Mouse (Mus musculus) megakaryocyte, embryonic 14.5 days (primary cell): Measurements from ENCODE around the gene Mcm10. TPM values are rescaled to one million over a fixed set of nuclear protein-coding genes. Genes with fewer than 3 reads are reported as not detected.

ENCODE experiments used
- H3K27me3 ChIP-seq: replicated peaks from 2 replicates; pipeline ENCODE3; 2012; ENCODE audit warnings: inconsistent platforms
- H3K36me3 ChIP-seq: replicated peaks from 2 replicates; pipeline ENCODE3; 2012; ENCODE audit warnings: low read length, inconsistent platforms, mixed read lengths
- H3K4me1 ChIP-seq: 2 replicates; pipeline ENCODE4 v1.6.1; 2012; ENCODE audit warnings: inconsistent platforms
- H3K4me3 ChIP-seq: replicated peaks from 2 replicates; pipeline ENCODE3; 2012; ENCODE audit warnings: moderate library complexity, mild to moderate bottlenecking, inconsistent platforms
- H3K9me3 ChIP-seq: 2 replicates; pipeline ENCODE4 v1.6.1; 2012; ENCODE audit warnings: inconsistent platforms
- FLI1 ChIP-seq: IDR thresholded peaks from 2 replicates; pipeline ENCODE4 v1.6.1; 2012; ENCODE audit warnings: low read length, inconsistent platforms, mixed read lengths
- GATA1 ChIP-seq: IDR thresholded peaks from 3 replicates; pipeline ENCODE4 v1.6.1; 2012; ENCODE audit warnings: mixed read lengths, low read length, inconsistent platforms, borderline replicate concordance
- polyA plus RNA-seq: library from polyadenylated mRNA; stranded (reverse); fragments of >175 nt; gene quantifications from 2 replicates; pipeline ENCODE4 v1.2.3, GENCODE M21; 2012; ENCODE audit warnings: low replicate concordance; ENCODE audit not compliant: insufficient read depth

The Mcm10 gene
- polyA plus RNA-seq, 1 experiment = 6.6 TPM

DNA sequence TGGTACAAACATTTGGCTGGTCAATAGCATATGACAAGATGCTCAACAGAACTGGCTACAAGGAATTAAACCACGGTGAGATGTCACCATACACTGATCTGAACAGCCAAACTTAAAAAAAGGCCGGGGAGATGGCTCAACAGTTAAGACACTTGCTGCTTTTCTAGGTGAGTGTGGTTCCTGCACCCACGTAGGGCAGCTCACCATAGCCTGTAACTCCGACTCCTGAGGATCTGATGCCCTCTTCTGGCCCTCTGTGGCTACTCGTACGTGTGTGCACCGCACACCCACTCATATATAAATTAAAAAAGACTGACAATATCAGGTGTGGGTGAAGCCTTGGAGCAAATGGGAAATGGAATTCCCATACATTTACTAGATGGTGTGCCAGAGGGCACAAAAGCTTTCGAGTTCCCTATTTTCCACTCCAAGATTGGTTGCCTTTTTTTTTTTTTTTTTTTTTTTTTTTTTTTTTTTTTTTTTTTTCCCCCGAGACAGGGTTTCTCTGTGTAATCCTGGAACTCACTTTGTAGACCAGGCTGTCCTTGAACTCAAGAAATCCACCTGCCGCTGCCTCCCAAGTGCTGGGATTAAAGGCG is 23.7 kb downstream of the Mcm10 start:
- no peaks in the 10 kb centered on the region for H3K9me3 ChIP-seq
- no peak overlapping the region for H3K4me3 ChIP-seq
- peaks cover 43% of the 10 kb centered on the region for H3K36me3 ChIP-seq
- H3K27me3 ChIP-seq = no peaks in the 10 kb centered on the region
- H3K4me1 ChIP-seq = no peaks in the 10 kb centered on the region
- no peak for TF ChIP-seq FLI1
- no peak for TF ChIP-seq GATA1

DNA sequence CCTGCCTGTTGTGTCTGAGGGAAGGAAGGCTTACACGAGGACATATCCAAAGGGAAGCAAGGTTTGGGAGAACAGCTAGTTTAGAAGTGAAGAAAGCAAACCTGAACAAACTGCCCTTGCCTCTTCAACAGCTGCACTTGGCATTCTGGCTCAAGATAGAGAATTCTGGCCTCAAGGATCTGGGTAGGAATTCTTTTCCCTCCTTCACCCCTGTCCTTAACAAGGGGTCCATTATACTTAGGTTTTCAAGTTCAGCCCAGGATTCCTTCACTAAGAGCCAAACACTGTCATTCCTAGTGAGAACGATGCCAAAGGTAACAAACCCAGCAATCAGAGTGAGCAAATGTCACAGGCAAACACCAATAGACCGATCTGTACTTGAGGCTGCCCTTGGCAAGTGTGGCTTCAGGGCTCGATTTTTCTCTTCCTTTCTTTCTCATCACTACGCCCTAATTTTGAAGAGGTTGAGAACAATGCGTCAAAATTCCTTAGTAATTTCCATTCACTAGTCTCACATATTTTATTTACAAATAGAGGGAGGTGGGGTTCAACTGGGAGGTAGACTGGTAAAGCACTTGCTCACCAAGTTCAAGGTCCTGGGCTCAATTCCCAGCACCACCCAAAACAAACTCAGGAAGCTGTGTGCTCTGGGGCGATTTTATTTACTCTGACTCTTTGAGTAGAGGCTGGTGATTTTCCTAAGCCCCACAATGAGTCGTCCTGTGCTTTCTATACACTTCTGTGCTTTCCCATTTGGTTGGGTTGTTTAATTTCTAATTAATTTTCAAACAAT is 25.0 kb downstream of the Mcm10 start:
- TF ChIP-seq FLI1 = no peak
- no peak for TF ChIP-seq GATA1
- Histone ChIP-seq H3K27me3 (no peaks in the 10 kb centered on the region), H3K36me3 (peaks cover 29% of the 10 kb centered on the region), H3K9me3 (no peaks in the 10 kb centered on the region), H3K4me3 (no peak overlapping the region), H3K4me1 (no peaks in the 10 kb centered on the region)

GRCm38 (mm10) chr2:4986798-4987197 is 25.8 kb downstream of the Mcm10 start:
- H3K36me3 ChIP-seq = peaks cover 22% of the 10 kb centered on the region
- no peak for TF ChIP-seq FLI1
- no peak for TF ChIP-seq GATA1
- H3K9me3 ChIP-seq = no peaks in the 10 kb centered on the region
- H3K4me1 ChIP-seq = no peaks in the 10 kb centered on the region
- no peak overlapping the region for H3K4me3 ChIP-seq
- H3K27me3 ChIP-seq = peaks cover 1% of the 10 kb centered on the region

GRCm38 (mm10) chr2:4985000-4985399 is 27.6 kb downstream of the Mcm10 start:
- TF ChIP-seq GATA1 (no peak), FLI1 (no peak)
- Histone ChIP-seq H3K36me3 (peaks cover 5% of the 10 kb centered on the region), H3K4me1 (no peaks in the 10 kb centered on the region), H3K27me3 (peaks cover 10% of the 10 kb centered on the region), H3K4me3 (no peak overlapping the region), H3K9me3 (no peaks in the 10 kb centered on the region)

- Histone ChIP-seq H3K9me3 (no peaks in the 10 kb centered on the region), H3K27me3 (peaks cover 14% of the 10 kb centered on the region), H3K4me3 (no peak overlapping the region), H3K36me3 (no peaks in the 10 kb centered on the region), H3K4me1 (no peaks in the 10 kb centered on the region)
- TF ChIP-seq GATA1 (no peak), FLI1 (no peak)
Observed at GRCm38 (mm10) chr2:4983987-4984386, 28.6 kb downstream of the Mcm10 start.

GRCm38 (mm10) chr2:4978091-4978490 is 34.5 kb downstream of the Mcm10 start:
- no peaks in the 10 kb centered on the region for H3K36me3 ChIP-seq
- H3K4me3 ChIP-seq = no peak overlapping the region
- no peaks in the 10 kb centered on the region for H3K9me3 ChIP-seq
- H3K27me3 ChIP-seq = peaks cover 28% of the 10 kb centered on the region
- TF ChIP-seq FLI1 = no peak
- no peak for TF ChIP-seq GATA1
- H3K4me1 ChIP-seq = peaks cover 6% of the 10 kb centered on the region

- peaks cover 23% of the 10 kb centered on the region for H3K27me3 ChIP-seq
- TF ChIP-seq FLI1 (no peak), GATA1 (no peak)
- H3K36me3 ChIP-seq = no peaks in the 10 kb centered on the region
- H3K9me3 ChIP-seq = no peaks in the 10 kb centered on the region
- no peak within 1 kb of the TSS for H3K4me3 ChIP-seq
- peaks cover 6% of the 10 kb centered on the region for H3K4me1 ChIP-seq
Observed at GRCm38 (mm10) chr2:4975807-4976206, 36.8 kb downstream of the Mcm10 start, which contains the start of gene Ucma. TSS of gene Ucma (plus strand) at chr2:4976122.

- peaks cover 7% of the 10 kb centered on the region for H3K27me3 ChIP-seq
Observed at GRCm38 (mm10) chr2:4969083-4969482, 43.5 kb downstream of the Mcm10 start.

GRCm38 (mm10) chr2:4967806-4968205 is 44.8 kb downstream of the Mcm10 start:
- H3K36me3 ChIP-seq = no peaks in the 10 kb centered on the region
- no peak overlapping the region for H3K4me3 ChIP-seq
- TF ChIP-seq GATA1 (no peak), FLI1 (no peak)
- H3K9me3 ChIP-seq = no peaks in the 10 kb centered on the region
- H3K27me3 ChIP-seq = peaks cover 5% of the 10 kb centered on the region
- no peaks in the 10 kb centered on the region for H3K4me1 ChIP-seq

More at GRCm38 (mm10) chr2:4969083-4969482, 43.5 kb downstream of the Mcm10 start:
- Histone ChIP-seq H3K4me3 (no peak overlapping the region), H3K36me3 (no peaks in the 10 kb centered on the region), H3K9me3 (no peaks in the 10 kb centered on the region), H3K4me1 (no peaks in the 10 kb centered on the region)
- TF ChIP-seq GATA1 = no peak
- TF ChIP-seq FLI1 = no peak

DNA sequence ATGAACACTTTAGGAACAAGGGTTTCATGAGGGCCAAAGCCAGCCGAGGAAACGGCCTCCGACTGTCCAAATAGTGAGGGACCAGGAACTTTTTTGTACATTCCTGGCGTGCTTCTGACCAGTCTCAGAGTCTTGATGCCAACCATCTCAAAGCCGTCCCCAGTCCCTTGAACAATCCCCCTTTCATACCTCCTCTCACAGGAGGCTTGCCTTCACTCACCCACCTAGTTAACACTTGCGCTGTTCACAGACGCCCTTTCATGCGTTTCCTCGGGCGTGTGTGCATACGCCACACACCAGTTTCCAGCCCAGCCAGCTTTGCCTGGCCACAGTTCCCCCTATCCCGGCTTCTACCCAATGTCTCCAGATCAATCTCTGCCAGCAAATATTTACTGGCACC is 54.6 kb downstream of the Mcm10 start:
- Histone ChIP-seq H3K9me3 (no peaks in the 10 kb centered on the region), H3K4me3 (no peak overlapping the region), H3K27me3 (no peaks in the 10 kb centered on the region), H3K4me1 (no peaks in the 10 kb centered on the region), H3K36me3 (no peaks in the 10 kb centered on the region)
- TF ChIP-seq GATA1 (no peak), FLI1 (no peak)
